Mouse (Mus musculus) NIH3T3 (cell line): ENCODE measurements around the gene Fxyd5.
A peak's percentile ranks its signal among the peaks of the same experiment; 100 is the strongest.

Source experiments
- DNase-seq: peaks from one replicate; pipeline ENCODE4 v3.0.0-alpha.2; 2012; ENCODE audit warnings: low read depth

Fxyd5 gene

GRCm38 (mm10) chr7:31040281-31041022, 1.8 kb downstream of the Fxyd5 start:
- DNase-seq: no peak

DNA sequence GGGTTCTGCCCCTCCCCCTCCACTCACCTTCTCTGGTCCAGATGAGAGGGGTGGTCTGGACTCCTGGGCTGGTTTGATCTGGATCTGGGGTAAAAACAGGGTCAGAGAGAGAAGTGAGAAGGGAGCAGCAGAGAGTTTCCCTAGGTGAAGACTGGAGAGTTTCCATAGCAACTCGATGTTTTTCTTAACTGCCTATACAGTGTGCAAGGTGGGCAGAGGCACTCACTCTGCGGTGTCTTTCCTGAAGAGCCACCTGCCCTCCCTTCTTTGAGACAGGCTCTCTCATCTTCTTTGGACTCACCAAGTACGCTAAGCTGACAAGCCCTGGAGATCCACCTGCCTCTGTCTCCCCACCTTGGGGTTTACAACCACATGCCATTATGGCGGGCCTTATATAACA, 3.3 kb downstream of the Fxyd5 start:
- DNase-seq: no peak

DNA sequence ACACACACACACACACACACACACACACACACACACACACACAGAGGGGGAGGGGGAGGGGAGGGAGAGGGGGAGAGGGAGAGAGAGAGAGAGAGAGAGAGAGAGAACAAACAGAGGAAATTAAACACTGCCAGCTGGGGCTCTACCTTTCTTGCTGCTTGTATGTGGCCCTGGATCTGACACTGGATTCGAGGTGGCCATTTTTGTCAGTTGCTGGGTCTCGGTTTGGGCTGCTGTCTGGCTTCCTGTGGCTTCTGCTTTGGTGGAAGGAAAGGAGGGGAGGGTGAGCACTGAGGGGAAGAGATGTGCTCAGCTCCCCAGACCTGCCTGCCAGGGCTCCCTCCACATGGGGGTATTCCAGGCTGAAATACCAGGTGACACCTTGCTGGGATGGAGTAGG, 4.6 kb downstream of the Fxyd5 start:
- no peak for DNase-seq

GRCm38 (mm10) chr7:31036917-31037316, 5.4 kb downstream of the Fxyd5 start:
- DNase-seq: no peak

GRCm38 (mm10) chr7:31035291-31035690, 7.0 kb downstream of the Fxyd5 start:
- no peak for DNase-seq

GRCm38 (mm10) chr7:31034789-31035188, 7.5 kb downstream of the Fxyd5 start:
- peak; percentile 28 for DNase-seq

GRCm38 (mm10) chr7:31033409-31034165, 8.7 kb downstream of the Fxyd5 start:
- no peak for DNase-seq

DNA sequence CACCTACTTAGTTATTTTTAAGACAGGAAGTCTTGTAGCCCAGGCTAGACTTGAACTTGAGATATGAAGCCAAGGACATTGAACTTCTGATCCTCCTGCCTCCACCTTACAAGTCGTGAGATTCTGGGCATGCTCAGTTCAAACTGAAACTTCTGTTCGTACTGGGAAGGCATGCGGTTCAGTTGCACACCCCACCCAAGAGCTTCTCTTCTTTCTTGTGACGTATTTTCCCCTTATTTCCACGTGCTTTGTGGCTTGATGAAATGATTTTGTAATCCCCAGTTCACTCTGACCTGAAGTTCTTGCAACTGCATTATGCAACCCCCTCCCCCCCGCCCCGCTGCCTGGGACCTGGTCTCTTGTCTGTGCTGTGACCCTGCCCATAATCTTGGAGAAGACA, 10.6 kb downstream of the Fxyd5 start:
- DNase-seq: peak; percentile 23

GRCm38 (mm10) chr7:31030717-31031116, 11.6 kb downstream of the Fxyd5 start:
- DNase-seq: no peak

DNA sequence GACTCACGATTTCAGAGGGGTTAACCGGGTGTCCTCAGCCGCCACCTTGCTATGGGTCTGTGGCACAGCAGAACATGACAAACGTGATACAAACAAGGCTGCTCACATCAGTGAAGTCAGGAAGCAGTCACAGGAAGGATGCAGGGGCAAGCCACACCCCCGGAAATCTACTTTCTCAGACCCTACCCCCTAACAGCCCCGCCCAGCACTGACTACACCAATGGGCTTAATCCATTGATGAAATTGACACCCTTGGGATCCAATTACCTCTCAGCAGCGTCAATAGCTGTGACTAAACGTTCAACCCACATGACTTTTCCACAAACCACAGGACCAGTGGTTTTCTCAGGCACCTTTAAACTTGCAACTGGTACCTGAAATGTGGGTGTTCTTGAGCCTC, 13.7 kb downstream of the Fxyd5 start:
- DNase-seq: peak; percentile 24

GRCm38 (mm10) chr7:31017104-31017901, 25.0 kb downstream of the Fxyd5 start:
- peak; percentile 51 for DNase-seq

DNA sequence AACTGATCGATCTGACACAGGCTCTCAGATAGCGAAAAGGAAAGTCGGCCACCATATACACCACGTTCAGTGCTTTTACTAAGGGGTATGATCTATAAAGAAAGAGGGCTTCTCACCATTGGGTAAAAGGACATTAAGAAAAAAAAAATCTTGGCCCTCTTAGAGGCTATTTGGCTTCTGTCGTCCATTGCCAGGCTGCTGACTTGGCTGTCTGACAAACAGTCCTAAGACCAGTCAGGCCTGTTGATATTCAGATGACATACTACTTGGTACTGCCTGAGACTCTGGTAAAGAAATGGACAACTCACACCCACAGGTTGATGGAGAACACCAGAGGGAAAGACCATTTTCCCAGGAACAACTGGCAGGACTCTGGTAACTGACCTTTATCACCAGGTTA, 29.3 kb downstream of the Fxyd5 start:
- no peak for DNase-seq

GRCm38 (mm10) chr7:31008889-31009288, 33.4 kb downstream of the Fxyd5 start:
- DNase-seq: no peak

DNA sequence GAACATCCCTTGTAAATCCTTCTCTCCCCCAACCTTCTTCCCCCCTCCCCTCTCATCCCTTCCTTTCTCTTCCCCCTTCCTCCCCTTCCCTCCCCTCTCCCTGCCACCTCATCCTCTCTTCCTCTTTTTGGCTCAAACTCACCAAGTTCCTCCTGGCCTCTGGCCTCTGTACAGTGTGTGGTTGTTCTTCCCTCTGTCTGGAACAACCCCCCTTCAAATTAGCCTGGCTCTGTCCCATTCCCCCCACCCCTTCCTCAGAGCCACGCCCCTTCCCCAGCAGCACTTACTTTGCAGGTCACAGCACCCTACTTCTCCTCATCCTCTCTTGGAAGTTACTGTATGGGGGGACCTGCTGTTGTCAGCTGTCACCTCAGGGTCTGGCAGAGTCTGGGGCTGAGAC, 34.1 kb downstream of the Fxyd5 start:
- DNase-seq: no peak

GRCm38 (mm10) chr7:31007775-31008174, 34.5 kb downstream of the Fxyd5 start:
- no peak for DNase-seq

DNA sequence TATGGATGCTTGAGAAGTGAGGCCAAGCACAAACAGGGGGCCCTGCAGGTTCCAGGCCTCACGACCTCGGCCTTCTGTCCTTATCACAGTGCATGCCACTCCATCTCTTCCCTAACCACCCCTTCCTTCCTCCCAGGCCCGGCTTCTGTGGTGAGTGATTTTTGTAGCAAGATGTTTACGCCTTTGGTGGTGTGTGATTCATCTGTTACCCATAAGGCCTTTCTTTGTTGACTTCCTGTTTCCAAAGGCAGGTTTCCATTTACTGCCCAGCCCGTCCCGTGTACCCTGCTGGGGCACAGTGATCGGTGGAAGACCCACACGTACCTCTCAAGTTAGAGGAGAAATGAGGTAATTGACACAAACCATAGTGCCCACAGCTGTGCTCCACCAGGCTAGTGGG, 39.6 kb downstream of the Fxyd5 start:
- DNase-seq: peak; percentile 9

GRCm38 (mm10) chr7:31000505-31001020, 41.7 kb downstream of the Fxyd5 start:
- peak; percentile 77 for DNase-seq

DNA sequence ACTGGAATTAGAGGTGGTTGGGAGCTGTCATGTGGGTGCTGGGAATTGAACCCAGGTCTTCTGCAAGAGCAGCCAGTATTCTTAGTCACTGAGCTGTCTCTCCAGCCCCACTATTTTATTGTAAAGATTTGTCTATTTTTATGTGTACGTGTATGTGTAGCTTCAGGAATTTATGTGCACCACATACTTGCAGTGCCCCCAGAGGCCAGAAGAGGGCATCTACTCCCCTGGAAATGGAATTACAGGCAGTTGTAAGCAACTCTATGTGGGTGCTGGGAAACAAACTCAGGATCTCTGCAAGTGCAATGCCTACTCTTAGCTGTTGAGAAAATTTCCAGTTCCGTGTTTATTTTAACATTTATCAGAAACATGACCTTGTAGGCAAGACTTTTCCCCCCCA, 45.8 kb downstream of the Fxyd5 start:
- DNase-seq: no peak

DNA sequence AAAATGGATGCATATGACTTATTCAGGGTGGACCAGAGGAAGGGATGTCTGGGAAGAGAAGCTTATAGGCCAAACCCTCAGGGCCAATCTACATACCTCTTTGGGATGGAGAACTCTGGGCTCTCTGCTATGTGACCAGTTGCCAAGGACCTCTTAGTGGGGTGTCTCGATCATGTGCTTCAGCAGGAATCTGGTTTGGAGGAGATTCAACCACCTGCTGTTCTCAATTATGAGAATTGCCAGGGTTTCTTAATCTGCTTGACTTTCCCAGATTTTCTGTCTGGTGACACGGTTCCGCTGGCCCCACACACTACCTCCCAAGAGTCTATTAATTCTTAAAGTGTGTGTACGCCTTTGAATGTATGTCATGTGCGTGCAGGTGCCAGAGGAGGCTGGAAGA, 48.3 kb downstream of the Fxyd5 start:
- DNase-seq: peak; percentile 72

DNA sequence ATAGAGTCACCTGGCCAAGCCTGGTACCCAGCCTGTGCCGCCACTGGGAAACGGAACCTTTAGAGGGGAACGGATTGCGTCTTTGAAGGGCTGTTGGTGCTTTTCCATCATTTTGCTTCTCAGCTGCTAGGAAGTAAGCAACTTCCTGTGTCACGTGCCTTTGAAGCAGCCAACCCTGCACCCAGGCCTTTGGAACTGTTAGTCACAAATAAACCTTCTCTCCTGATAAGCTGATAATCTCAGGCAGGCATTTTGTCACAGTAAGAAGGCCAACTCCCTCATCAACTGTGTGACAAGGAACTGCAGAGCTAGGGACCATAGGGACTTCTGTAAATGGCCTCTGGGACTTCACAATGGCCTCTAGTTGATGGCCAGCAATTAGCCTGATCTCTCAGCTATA, 50.1 kb downstream of the Fxyd5 start:
- DNase-seq: no peak

DNA sequence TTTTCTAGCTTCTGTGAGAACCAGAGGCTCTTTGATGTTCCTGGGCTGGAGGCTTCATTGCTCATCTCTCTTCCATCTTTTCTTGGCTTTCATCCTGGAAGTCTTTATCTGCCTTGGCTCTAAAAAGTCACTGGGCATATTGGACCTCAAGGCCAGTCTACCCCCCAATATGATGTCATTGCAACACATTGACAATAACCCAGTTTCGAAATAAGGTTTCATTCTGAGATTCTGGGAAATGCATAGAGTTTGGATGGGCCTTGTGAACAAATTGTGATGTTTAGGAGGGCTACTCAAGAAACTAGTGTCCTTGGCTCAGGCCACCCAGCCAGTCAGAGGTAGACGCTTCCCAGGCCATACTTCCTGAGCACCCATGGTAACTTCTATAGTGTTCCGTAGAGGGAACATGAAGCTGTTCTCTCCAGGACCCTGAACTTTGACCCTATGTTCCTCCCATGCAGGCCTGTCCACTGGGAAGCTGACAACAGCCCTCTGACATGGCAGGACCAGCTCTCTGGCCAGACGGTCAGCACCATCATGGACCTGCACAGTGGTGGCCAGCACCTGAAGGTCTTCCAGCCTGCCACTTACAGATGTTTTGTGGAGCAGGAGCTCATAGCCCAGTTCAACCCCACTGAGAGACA, 53.6 kb downstream of the Fxyd5 start:
- no peak for DNase-seq

DNA sequence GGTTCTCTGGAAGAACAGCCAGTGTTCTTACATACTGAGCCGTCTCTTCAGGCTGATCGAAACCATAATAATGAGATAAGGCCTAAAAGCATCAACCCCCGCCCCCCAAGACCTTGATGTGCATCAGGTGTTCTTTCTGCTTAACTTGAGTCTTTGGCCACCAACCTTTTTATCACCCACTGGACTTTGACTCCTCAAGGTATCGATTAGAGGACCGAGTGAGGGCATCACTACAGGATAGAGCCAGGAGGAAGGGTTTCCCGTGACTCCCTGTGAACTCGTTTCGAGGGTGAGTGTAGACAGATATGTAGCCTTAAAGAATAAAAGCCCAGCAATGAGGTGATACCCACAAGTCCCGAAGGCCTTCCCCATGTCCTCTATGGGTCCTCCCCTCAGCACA, 56.9 kb downstream of the Fxyd5 start:
- DNase-seq: no peak
